Mouse (Mus musculus): Measurements from ENCODE around the gene Apoe. TPM values are rescaled to one million over a fixed set of nuclear protein-coding genes. Genes with fewer than 3 reads are reported as not detected.

The Apoe gene
- total and polyA plus RNA-seq, 3 experiments, result 6.2 to 16.7 (median 10.0) TPM

DNA sequence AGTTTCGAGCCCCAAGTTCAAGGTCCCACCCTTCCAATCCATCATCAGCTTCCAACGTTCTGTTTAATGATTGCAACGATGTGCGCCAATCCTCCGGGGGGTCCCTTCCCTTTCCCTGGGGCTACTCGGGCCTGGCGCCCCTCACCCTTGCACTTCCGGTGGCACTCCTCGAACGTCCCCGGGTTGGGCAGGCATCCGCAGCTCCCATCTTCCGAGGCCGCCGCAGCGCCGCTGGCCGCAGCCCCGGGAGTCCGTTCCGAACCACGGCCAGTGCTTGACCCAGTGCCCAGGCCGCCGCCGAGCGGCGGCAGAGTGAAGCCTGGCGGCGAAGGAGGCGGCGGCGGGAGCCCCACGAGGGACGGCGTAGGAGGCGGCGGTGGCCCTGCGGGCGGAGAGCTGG lies 15.8 kb upstream of the Apoe start:
- no peaks in the 10 kb centered on the region for H3K27me3 ChIP-seq (replicated peaks)
- H3K4me2 ChIP-seq (ENCODE audit: insufficient read depth, low read depth, poor library complexity, severe bottlenecking), result peak overlapping the region; percentile 72
- no peaks in the 10 kb centered on the region for H3K9me3 ChIP-seq (replicated peaks; ENCODE audit: low read length)
- peaks cover 18% of the 10 kb centered on the region for H3K79me2 ChIP-seq (replicated peaks; ENCODE audit: control insufficient read depth, extremely low read depth, insufficient read depth, poor library complexity, severe bottlenecking)
- peaks cover 9 to 39% of the 10 kb centered on the region in 2 experiments; a peak in 3 of 4 replicates for H3K4me1 ChIP-seq (ENCODE audit: control insufficient read depth in 1 of 2, insufficient read depth in 2 of 2)
- peak overlapping the region; percentile 47 for H3K27ac ChIP-seq (ENCODE audit: insufficient read depth, low read depth)
- H3K36me3 ChIP-seq (replicated peaks in 1 of 2; ENCODE audit: control insufficient read depth in 1 of 2, insufficient read depth in 1 of 2, low read length in 1 of 2), result peaks cover 32 to 40% of the 10 kb centered on the region in 2 experiments
- in situ Hi-C loops (cut with MboI; ENCODE audit: low pct_ligation_motif_present, low pct_unique_long_range_greater_than_20kb, low sequenced_read_pairs), result loop anchor here (5.0 kb wide), 1 partner anchor 48 kb away; the partner anchor contains the start of gene Clptm1
- TF ChIP-seq MAFK (IDR thresholded peaks at IDR 0.05; ENCODE audit: insufficient replicate concordance, low read length), result no peak
- TF ChIP-seq HCFC1 (IDR thresholded peaks at IDR 0.05; ENCODE audit: low read depth, low read length), result no peak
- TF ChIP-seq NELFE (IDR thresholded peaks at IDR 0.05; ENCODE audit: low read depth, low read length), result no peak
- no peak for TF ChIP-seq BHLHE40 (IDR thresholded peaks at IDR 0.05; ENCODE audit: low read depth, low read length)
- TF ChIP-seq SMC3 (IDR thresholded peaks at IDR 0.05; ENCODE audit: low read depth, low read length), result no peak
- no peak for TF ChIP-seq ZMIZ1 (IDR thresholded peaks at IDR 0.05; ENCODE audit: low read depth, low read length)
- TF ChIP-seq SIN3A (IDR thresholded peaks at IDR 0.05; ENCODE audit: low read length), result no peak
- no peak for TF ChIP-seq GABPA (IDR thresholded peaks at IDR 0.05; ENCODE audit: insufficient replicate concordance, low read depth, low read length)
- no peak for TF ChIP-seq EP300 (IDR thresholded peaks at IDR 0.05; ENCODE audit: low read length)
- no peak for TF ChIP-seq PAX5 (IDR thresholded peaks at IDR 0.05; ENCODE audit: low read length)
- no peak for TF ChIP-seq JUND (conservative IDR thresholded peaks at IDR 0.05; ENCODE audit: low read depth, low read length)
- no peak for TF ChIP-seq RAD21 (IDR thresholded peaks at IDR 0.05; ENCODE audit: low read depth, low read length)
- no peak for TF ChIP-seq MEF2A (IDR thresholded peaks at IDR 0.05; ENCODE audit: borderline replicate concordance, low read depth, low read length)
- TF ChIP-seq IRF4 (IDR thresholded peaks at IDR 0.05; ENCODE audit: low read depth, low read length), result no peak
- TF ChIP-seq TCF12 (IDR thresholded peaks at IDR 0.05; ENCODE audit: low read depth, low read length), result no peak
- TF ChIP-seq MYC (IDR thresholded peaks at IDR 0.05; ENCODE audit: low read depth, low read length), result no peak
- TF ChIP-seq RCOR1 (conservative IDR thresholded peaks at IDR 0.05; ENCODE audit: low read depth, low read length), result no peak
- TF ChIP-seq CTCF (conservative IDR thresholded peaks at IDR 0.05 in 1 of 2, IDR thresholded peaks at IDR 0.05 in 1 of 2; ENCODE audit: low read depth in 2 of 2, low read length in 2 of 2), result no peak
- dilution Hi-C loops (cut with MboI; ENCODE audit: extremely low pct_ligation_motif_present, extremely low pct_unique_long_range_greater_than_20kb, low sequenced_read_pairs), result no loop called here
- DNase-seq (ENCODE audit: extremely low read depth), result no peak
- H3K9ac ChIP-seq (ENCODE audit: insufficient read depth, low read depth), result peak overlapping the region; percentile 94
- peak overlapping the region; percentile 88 to 92 (median 91) for H3K4me3 ChIP-seq (replicated peaks in 1 of 3; ENCODE audit: low read depth in 2 of 3, low read length in 2 of 3, poor library complexity in 1 of 3)

DNA sequence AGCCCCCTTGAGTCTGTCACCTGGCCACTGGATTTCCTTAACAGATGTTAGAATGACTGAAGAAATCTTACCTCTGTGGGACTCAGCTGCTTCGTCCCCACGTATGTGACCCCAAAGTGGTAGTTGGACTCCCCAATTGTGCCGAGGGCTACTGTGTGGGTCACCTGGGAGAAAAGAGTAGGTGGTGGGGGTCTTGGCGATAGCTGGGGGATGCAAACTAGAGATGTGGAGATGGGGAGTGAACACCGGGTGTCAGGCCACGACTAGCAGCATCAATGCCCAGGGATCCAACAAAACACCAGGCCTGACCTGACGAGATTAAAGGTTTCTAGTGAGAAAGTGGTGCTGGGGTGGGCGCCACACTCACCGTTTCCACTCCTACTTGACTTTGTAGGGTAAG lies 14.6 kb upstream of the Apoe start:
- H3K9ac ChIP-seq (ENCODE audit: insufficient read depth, low read depth), result no peak overlapping the region
- H3K27me3 ChIP-seq (replicated peaks), result no peaks in the 10 kb centered on the region
- no peak overlapping the region for H3K27ac ChIP-seq (ENCODE audit: insufficient read depth, low read depth)
- H3K9me3 ChIP-seq (replicated peaks; ENCODE audit: low read length), result no peaks in the 10 kb centered on the region
- no peak for DNase-seq (ENCODE audit: extremely low read depth)
- H3K4me1 ChIP-seq (ENCODE audit: control insufficient read depth in 1 of 2, insufficient read depth in 2 of 2), result peaks cover 9 to 39% of the 10 kb centered on the region in 2 experiments; a peak in 3 of 4 replicates
- no peak overlapping the region for H3K4me3 ChIP-seq (replicated peaks in 1 of 3; ENCODE audit: low read depth in 2 of 3, low read length in 2 of 3, poor library complexity in 1 of 3)
- in situ Hi-C loops (cut with MboI; ENCODE audit: low pct_ligation_motif_present, low pct_unique_long_range_greater_than_20kb, low sequenced_read_pairs) (loop anchor here (5.0 kb wide), 1 partner anchor 46 kb away; the partner anchor contains the start of gene Clptm1), dilution Hi-C loops (cut with MboI; ENCODE audit: extremely low pct_ligation_motif_present, extremely low pct_unique_long_range_greater_than_20kb, low sequenced_read_pairs) (no loop called here)
- peaks cover 18% of the 10 kb centered on the region for H3K79me2 ChIP-seq (replicated peaks; ENCODE audit: control insufficient read depth, extremely low read depth, insufficient read depth, poor library complexity, severe bottlenecking)
- peak overlapping the region; percentile 72; the same call in 1 of the 2 replicates for H3K4me2 ChIP-seq (ENCODE audit: insufficient read depth, low read depth, poor library complexity, severe bottlenecking)
- peaks cover 44 to 52% of the 10 kb centered on the region in 2 experiments for H3K36me3 ChIP-seq (replicated peaks in 1 of 2; ENCODE audit: control insufficient read depth in 1 of 2, insufficient read depth in 1 of 2, low read length in 1 of 2)
- TF ChIP-seq SIN3A (IDR thresholded peaks at IDR 0.05; ENCODE audit: low read length), result no peak
- TF ChIP-seq SMC3 (IDR thresholded peaks at IDR 0.05; ENCODE audit: low read depth, low read length), result no peak
- no peak for TF ChIP-seq KAT2A (IDR thresholded peaks at IDR 0.05; ENCODE audit: insufficient replicate concordance, low read length)
- TF ChIP-seq BHLHE40 (IDR thresholded peaks at IDR 0.05; ENCODE audit: low read depth, low read length), result no peak
- TF ChIP-seq MAFK (IDR thresholded peaks at IDR 0.05; ENCODE audit: insufficient replicate concordance, low read length), result no peak
- no peak for TF ChIP-seq ZC3H11A (IDR thresholded peaks at IDR 0.05; ENCODE audit: low read depth, low read length)
- no peak for TF ChIP-seq MEF2A (IDR thresholded peaks at IDR 0.05; ENCODE audit: borderline replicate concordance, low read depth, low read length)
- TF ChIP-seq MAX (IDR thresholded peaks at IDR 0.05; ENCODE audit: low read length), result no peak
- no peak for TF ChIP-seq TBP (conservative IDR thresholded peaks at IDR 0.05; ENCODE audit: low read depth, low read length)
- no peak for TF ChIP-seq ZMIZ1 (IDR thresholded peaks at IDR 0.05; ENCODE audit: low read depth, low read length)
- TF ChIP-seq ELF1 (IDR thresholded peaks at IDR 0.05; ENCODE audit: low read depth, low read length), result no peak
- no peak for TF ChIP-seq MAZ (IDR thresholded peaks at IDR 0.05; ENCODE audit: low read depth, low read length)
- no peak for TF ChIP-seq UBTF (IDR thresholded peaks at IDR 0.05; ENCODE audit: low read depth, low read length)
- TF ChIP-seq MXI1 (IDR thresholded peaks at IDR 0.05; ENCODE audit: low read depth, low read length), result no peak
